Mouse (Mus musculus) heart, embryonic 13.5 days (tissue): ENCODE data around the gene Olfr465-ps1. TPM values are rescaled to one million over a fixed set of nuclear protein-coding genes. Genes with fewer than 3 reads are reported as not detected.
A peak's percentile ranks its signal among the peaks of the same experiment; 100 is the strongest.

Experiments
- ATAC-seq: fragments of 200-750 bp; cut with Nextera tagmentation; 2 replicates; pipeline ENCODE4 v1.8.0; 2017; ENCODE audit warnings: moderate TSS enrichment; ENCODE audit not compliant: insufficient number of reproducible peaks, low FRiP score, low TSS enrichment; ENCODE audit errors: extremely low read depth
- H3K27ac ChIP-seq: fragments of 300-500 bp; sonication (generic); replicated peaks from 2 replicates; pipeline ENCODE4 v1.5.1; 2015; ENCODE audit warnings: moderate library complexity, mild to moderate bottlenecking, inconsistent platforms
- H3K27me3 ChIP-seq: fragments of 300-500 bp; sonication (generic); replicated peaks from 2 replicates; pipeline ENCODE4 v1.6.1; 2015; ENCODE audit warnings: mild to moderate bottlenecking, inconsistent platforms
- H3K36me3 ChIP-seq: fragments of 300-500 bp; sonication (generic); 2 replicates; pipeline ENCODE4 v1.6.1; 2015; ENCODE audit warnings: mild to moderate bottlenecking, inconsistent platforms
- H3K4me1 ChIP-seq: fragments of 300-500 bp; sonication (generic); 2 replicates; pipeline ENCODE4 v1.6.1; 2015; ENCODE audit warnings: inconsistent platforms
- H3K4me2 ChIP-seq: fragments of 300-500 bp; sonication (generic); 2 replicates; pipeline ENCODE4 v1.6.1; 2015; ENCODE audit warnings: inconsistent platforms, mild to moderate bottlenecking, moderate library complexity
- H3K4me3 ChIP-seq: fragments of 300-500 bp; sonication (generic); 2 replicates; pipeline ENCODE4 v1.5.1; 2015; ENCODE audit warnings: moderate library complexity, mild to moderate bottlenecking, inconsistent platforms
- H3K9ac ChIP-seq: fragments of 300-500 bp; sonication (generic); 2 replicates; pipeline ENCODE4 v1.6.1; 2015; ENCODE audit warnings: inconsistent platforms, mild to moderate bottlenecking, moderate library complexity
- H3K9me3 ChIP-seq: fragments of 300-500 bp; sonication (generic); 2 replicates; pipeline ENCODE4 v1.6.1; 2016; ENCODE audit warnings: inconsistent platforms
- WGBS: fragments of 180-500 bp; shearing (Covaris S2); methylation state at CpG from one replicate; pipeline ENCODE4 v1.1.7; 2015; ENCODE audit warnings: mixed read lengths; 5-methylcytosine and 5-hydroxymethylcytosine counted together
- polyA plus RNA-seq: library from polyadenylated mRNA; unstranded; fragments of >200 nt; fragmentation: Nextera tagmentation; extraction: Ambion mirVana; gene quantifications from 2 replicates; pipeline ENCODE4 v1.2.1, GENCODE M21; 2015

The Olfr465-ps1 gene
- polyA plus RNA-seq, 1 experiment from 2014 or later = not detected

DNA sequence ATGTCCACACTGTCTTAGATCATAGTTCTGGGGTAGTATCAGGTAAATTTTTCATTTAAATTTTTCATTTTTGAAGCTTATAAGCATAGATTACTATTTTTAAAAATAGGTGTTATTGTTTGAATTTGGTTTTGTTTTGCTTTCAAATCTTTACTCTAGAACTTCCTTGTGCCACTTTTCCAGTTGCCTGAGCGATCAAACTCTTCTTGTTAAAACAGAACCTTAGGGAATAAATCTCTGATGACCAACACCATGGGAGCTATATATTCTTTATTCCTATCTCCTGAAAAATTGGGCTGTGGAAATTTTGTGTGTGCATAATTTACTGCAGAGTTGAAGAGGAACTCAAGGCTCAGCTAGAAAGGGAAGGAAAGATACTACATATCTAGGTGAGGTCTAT, 12.1 kb downstream of the Olfr465-ps1 start, which contains the start of gene Olfr466:
Olfr466 (plus strand) TSS at position 301 of the 400 bp plus-strand sequence.
- Histone ChIP-seq H3K27ac (no peak within 1 kb of the TSS), H3K9me3 (0 out of 2 replicates have a peak, but pooled peaks cover 9% of the 10 kb centered on the region), H3K4me3 (no peak within 1 kb of the TSS), H3K4me2 (no peak within 1 kb of the TSS), H3K27me3 (no peaks in the 10 kb centered on the region), H3K36me3 (no peaks in the 10 kb centered on the region), H3K9ac (no peak within 1 kb of the TSS), H3K4me1 (no peaks in the 10 kb centered on the region)
- WGBS = 50% methylated on average over 1 of the region's 1 CpGs
- ATAC-seq = no peak

DNA sequence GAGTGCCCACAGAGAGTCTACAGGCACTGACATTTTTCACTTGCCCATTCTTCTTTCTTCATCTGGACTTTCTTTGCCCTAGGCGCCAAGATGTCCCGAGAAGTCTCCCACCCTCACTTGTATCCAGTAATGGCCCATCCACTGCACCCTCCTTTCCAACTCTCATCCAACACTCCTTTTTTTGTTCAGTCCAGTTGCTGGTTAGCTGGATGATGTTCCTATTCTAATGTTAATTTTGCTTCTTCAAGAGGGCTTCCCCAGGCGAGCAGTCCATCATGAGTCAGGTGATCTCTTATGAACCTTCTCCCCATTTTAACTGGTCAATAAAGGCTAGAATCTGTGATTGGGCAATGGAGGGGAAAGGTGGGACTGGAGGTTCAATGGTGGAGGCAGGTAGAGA, 36.2 kb downstream of the Olfr465-ps1 start:
- Histone ChIP-seq H3K27ac (no peak overlapping the region), H3K9ac (no peak overlapping the region), H3K36me3 (no peaks in the 10 kb centered on the region), H3K4me2 (no peak overlapping the region), H3K9me3 (0 out of 2 replicates have a peak, but pooled peaks cover 3% of the 10 kb centered on the region), H3K4me3 (no peak overlapping the region), H3K4me1 (0 out of 2 replicates have a peak, but pooled peaks cover 4% of the 10 kb centered on the region), H3K27me3 (no peaks in the 10 kb centered on the region)
- 60% methylated on average over 3 of the region's 3 CpGs for WGBS
- ATAC-seq = no peak

DNA sequence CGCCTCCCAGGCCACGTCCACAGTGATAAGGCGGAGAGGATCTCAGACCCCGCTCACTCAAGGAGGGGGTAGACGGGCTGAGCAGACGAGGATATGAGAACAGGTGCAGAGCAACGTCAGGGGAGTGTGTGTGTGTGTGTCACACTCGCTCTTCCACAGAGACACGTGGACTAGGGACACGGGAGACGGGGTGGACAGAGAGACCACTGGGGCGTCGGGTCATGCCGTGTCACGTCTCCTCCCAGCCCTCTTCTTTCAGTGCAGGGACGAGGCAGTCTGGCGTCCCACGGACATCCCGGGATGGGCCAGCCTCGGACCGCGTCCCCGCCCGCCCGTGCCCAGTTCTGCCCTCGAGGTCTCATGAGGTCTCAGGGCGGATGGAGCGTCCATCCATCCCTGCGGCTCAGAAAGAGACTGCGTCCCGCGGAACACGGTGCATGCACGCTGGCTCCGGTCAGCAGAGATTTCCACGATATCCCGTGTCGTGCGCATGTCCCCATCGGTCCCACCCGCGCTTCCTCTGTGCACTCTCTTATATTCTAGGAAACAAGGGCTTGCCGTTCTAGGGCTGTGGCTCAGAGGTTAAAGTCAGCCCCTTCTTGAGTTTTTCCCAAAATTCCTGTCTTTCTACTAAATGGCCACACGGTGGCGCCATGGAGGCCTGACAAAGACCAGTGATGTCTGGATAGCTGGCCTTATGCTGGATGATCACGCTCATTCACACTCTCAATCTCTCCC, 38.0 kb downstream of the Olfr465-ps1 start:
- ATAC-seq = no peak
- Histone ChIP-seq H3K4me2 (peak overlapping the region; percentile 67), H3K4me1 (0 out of 2 replicates have a peak, but pooled peaks cover 4% of the 10 kb centered on the region), H3K9me3 (0 out of 2 replicates have a peak, but pooled peaks cover 6% of the 10 kb centered on the region), H3K4me3 (peak overlapping the region; percentile 33), H3K27me3 (no peaks in the 10 kb centered on the region), H3K36me3 (no peaks in the 10 kb centered on the region), H3K9ac (0 out of 2 replicates have a peak overlapping the region, but pooled peaks have one; percentile 4), H3K27ac (no peak overlapping the region)
- WGBS = 16% methylated on average over 46 of the region's 46 CpGs

- no peak overlapping the region for H3K9ac ChIP-seq
- 0 out of 2 replicates have a peak, but pooled peaks cover 4% of the 10 kb centered on the region for H3K4me1 ChIP-seq
- ATAC-seq = no peak
- H3K27me3 ChIP-seq = no peaks in the 10 kb centered on the region
- no peak overlapping the region; the same call in 1 of the 2 replicates for H3K4me2 ChIP-seq
- no peak overlapping the region for H3K4me3 ChIP-seq
- no peaks in the 10 kb centered on the region for H3K36me3 ChIP-seq
- 0 out of 2 replicates have a peak, but pooled peaks cover 3% of the 10 kb centered on the region for H3K9me3 ChIP-seq
- WGBS = 54% methylated on average over 15 of the region's 15 CpGs
- no peak overlapping the region for H3K27ac ChIP-seq
Measured at GRCm38 (mm10) chr13:65176472-65177091, 38.7 kb downstream of the Olfr465-ps1 start.

Other genes starting within 250 kb of the Olfr465-ps1 start
- 0.04 TPM in 1 of 2 replicates, not detected in the other for gene Cntnap3, start 234.1 kb upstream of the Olfr465-ps1 start, polyA plus RNA-seq
- gene Spata31, start 220.7 kb upstream of the Olfr465-ps1 start, polyA plus RNA-seq = not detected in 2 replicates
- not detected in 2 replicates for gene Spata31d1c, start 105.0 kb upstream of the Olfr465-ps1 start, polyA plus RNA-seq
- gene Prss47, start 85.3 kb upstream of the Olfr465-ps1 start, polyA plus RNA-seq = not detected in 2 replicates
- gene Mfsd14b, start 25.1 kb upstream of the Olfr465-ps1 start, polyA plus RNA-seq = 33.7 and 37.3 TPM in 2 replicates
- gene Olfr466, start 12.2 kb downstream of the Olfr465-ps1 start, polyA plus RNA-seq = not detected in 2 replicates
- gene Nlrp4f, start 67.9 kb downstream of the Olfr465-ps1 start, polyA plus RNA-seq = not detected in 2 replicates
- not detected in 2 replicates for gene Gm10775, start 121.5 kb downstream of the Olfr465-ps1 start, polyA plus RNA-seq
- gene Zfp369, start 140.7 kb downstream of the Olfr465-ps1 start, polyA plus RNA-seq = 6.7 and 8.3 TPM in 2 replicates